Mouse (Mus musculus): ENCODE measurements around the gene Gm10188. TPM values are rescaled to one million over a fixed set of nuclear protein-coding genes. Genes with fewer than 3 reads are reported as not detected.

Gene Gm10188
- total and polyA plus RNA-seq, 3 experiments: not detected

GRCm38 (mm10) chr1:132265936-132266335, 36.4 kb upstream of the Gm10188 start:
- H3K79me2 ChIP-seq (replicated peaks; ENCODE audit: control insufficient read depth, extremely low read depth, insufficient read depth, poor library complexity, severe bottlenecking): no peaks in the 10 kb centered on the region
- dilution Hi-C loops (cut with MboI; ENCODE audit: extremely low pct_ligation_motif_present, extremely low pct_unique_long_range_greater_than_20kb, low sequenced_read_pairs): no loop called here
- H3K4me2 ChIP-seq (ENCODE audit: insufficient read depth, low read depth, poor library complexity, severe bottlenecking): no peak overlapping the region
- H3K4me1 ChIP-seq (ENCODE audit: control insufficient read depth in 1 of 2, insufficient read depth in 2 of 2): peaks cover 24 to 72% of the 10 kb centered on the region in 2 experiments
- in situ Hi-C loops (cut with MboI; ENCODE audit: low pct_ligation_motif_present, low pct_unique_long_range_greater_than_20kb, low sequenced_read_pairs): no loop called here
- H3K9ac ChIP-seq (ENCODE audit: insufficient read depth, low read depth): no peak overlapping the region
- no peaks in the 10 kb centered on the region for H3K9me3 ChIP-seq (replicated peaks; ENCODE audit: low read length)
- no peaks in the 10 kb centered on the region for H3K36me3 ChIP-seq (replicated peaks in 1 of 2; ENCODE audit: control insufficient read depth in 1 of 2, insufficient read depth in 1 of 2, low read length in 1 of 2)
- no peak for DNase-seq (ENCODE audit: extremely low read depth)
- TF ChIP-seq ZC3H11A (IDR thresholded peaks at IDR 0.05; ENCODE audit: low read depth, low read length) (no peak), JUND (conservative IDR thresholded peaks at IDR 0.05; ENCODE audit: low read depth, low read length) (no peak)
- H3K4me3 ChIP-seq (replicated peaks in 1 of 3; ENCODE audit: low read depth in 2 of 3, low read length in 2 of 3, poor library complexity in 1 of 3): no peak overlapping the region
- no peak overlapping the region for H3K27ac ChIP-seq (ENCODE audit: insufficient read depth, low read depth)
- H3K27me3 ChIP-seq (replicated peaks): no peaks in the 10 kb centered on the region

DNA sequence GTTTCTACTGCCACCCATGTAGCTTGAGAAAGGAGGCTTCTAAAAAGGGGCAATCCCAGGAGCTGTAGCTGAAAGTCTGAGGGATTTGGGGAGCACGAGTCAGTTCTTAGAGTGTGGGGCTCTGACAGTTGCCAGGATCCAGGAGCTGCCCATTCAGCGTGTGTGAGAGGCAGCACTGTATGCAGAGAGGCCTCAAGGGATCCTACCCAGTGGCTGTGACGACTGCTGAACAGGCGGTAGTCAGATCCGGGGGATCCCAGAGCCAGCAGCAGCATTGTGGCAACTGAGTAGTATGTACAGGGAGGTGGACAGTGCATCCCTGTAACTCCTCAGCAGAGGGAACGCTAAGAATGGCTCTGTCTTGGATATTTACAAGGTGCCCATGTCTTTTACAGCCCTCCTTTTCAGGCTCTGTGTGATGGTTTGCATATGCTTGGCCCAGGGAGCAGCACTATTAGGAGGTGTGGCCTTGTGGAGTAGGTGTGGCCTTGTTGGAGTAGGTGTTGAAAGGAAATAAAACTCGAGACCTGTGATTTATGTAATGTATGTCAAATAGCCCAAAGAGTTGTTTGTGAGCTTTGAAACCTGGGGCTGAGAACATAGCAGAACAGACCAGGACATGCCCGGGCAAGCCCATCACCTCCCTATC, 35.8 kb upstream of the Gm10188 start:
- Histone ChIP-seq H3K27ac (ENCODE audit: insufficient read depth, low read depth) (0 out of 2 replicates have a peak overlapping the region, but pooled peaks have one; percentile 13), H3K9ac (ENCODE audit: insufficient read depth, low read depth) (no peak overlapping the region)
- dilution Hi-C loops (cut with MboI; ENCODE audit: extremely low pct_ligation_motif_present, extremely low pct_unique_long_range_greater_than_20kb, low sequenced_read_pairs): no loop called here

GRCm38 (mm10) chr1:132264577-132264976, 35.0 kb upstream of the Gm10188 start:
- Histone ChIP-seq H3K9ac (ENCODE audit: insufficient read depth, low read depth) (no peak overlapping the region), H3K4me2 (ENCODE audit: insufficient read depth, low read depth, poor library complexity, severe bottlenecking) (no peak overlapping the region), H3K27me3 (replicated peaks) (no peaks in the 10 kb centered on the region), H3K27ac (ENCODE audit: insufficient read depth, low read depth) (no peak overlapping the region), H3K9me3 (replicated peaks; ENCODE audit: low read length) (no peaks in the 10 kb centered on the region), H3K79me2 (replicated peaks; ENCODE audit: control insufficient read depth, extremely low read depth, insufficient read depth, poor library complexity, severe bottlenecking) (no peaks in the 10 kb centered on the region), H3K4me3 (replicated peaks in 1 of 3; ENCODE audit: low read depth in 2 of 3, low read length in 2 of 3, poor library complexity in 1 of 3) (no peak overlapping the region), H3K36me3 (replicated peaks in 1 of 2; ENCODE audit: control insufficient read depth in 1 of 2, insufficient read depth in 1 of 2, low read length in 1 of 2) (no peaks in the 10 kb centered on the region), H3K4me1 (ENCODE audit: control insufficient read depth in 1 of 2, insufficient read depth in 2 of 2) (peaks cover 24 to 70% of the 10 kb centered on the region in 2 experiments)
- dilution Hi-C loops (cut with MboI; ENCODE audit: extremely low pct_ligation_motif_present, extremely low pct_unique_long_range_greater_than_20kb, low sequenced_read_pairs): no loop called here
- TF ChIP-seq EP300 (IDR thresholded peaks at IDR 0.05; ENCODE audit: low read length) (0 out of 2 replicates have a peak, but pooled peaks have one; percentile 32), E2F4 (IDR thresholded peaks at IDR 0.05; ENCODE audit: insufficient replicate concordance, low read depth, low read length) (no peak), ETS1 (conservative IDR thresholded peaks at IDR 0.05; ENCODE audit: low read depth, low read length) (peak; percentile 80), JUND (conservative IDR thresholded peaks at IDR 0.05; ENCODE audit: low read depth, low read length) (peak; percentile 81), JUN (IDR thresholded peaks at IDR 0.05; ENCODE audit: insufficient read depth, low read depth, low read length) (peak; percentile 89), MAZ (IDR thresholded peaks at IDR 0.05; ENCODE audit: low read depth, low read length) (no peak), MAFK (IDR thresholded peaks at IDR 0.05; ENCODE audit: insufficient replicate concordance, low read length) (peak; percentile 89)
- DNase-seq (ENCODE audit: extremely low read depth): peak; percentile 39
- in situ Hi-C loops (cut with MboI; ENCODE audit: low pct_ligation_motif_present, low pct_unique_long_range_greater_than_20kb, low sequenced_read_pairs): no loop called here

More for the DNA sequence above, 35.8 kb upstream of the Gm10188 start:
- Histone ChIP-seq H3K4me2 (ENCODE audit: insufficient read depth, low read depth, poor library complexity, severe bottlenecking) (no peak overlapping the region), H3K4me3 (replicated peaks in 1 of 3; ENCODE audit: low read depth in 2 of 3, low read length in 2 of 3, poor library complexity in 1 of 3) (no peak overlapping the region), H3K9me3 (replicated peaks; ENCODE audit: low read length) (no peaks in the 10 kb centered on the region), H3K27me3 (replicated peaks) (no peaks in the 10 kb centered on the region), H3K79me2 (replicated peaks; ENCODE audit: control insufficient read depth, extremely low read depth, insufficient read depth, poor library complexity, severe bottlenecking) (no peaks in the 10 kb centered on the region), H3K36me3 (replicated peaks in 1 of 2; ENCODE audit: control insufficient read depth in 1 of 2, insufficient read depth in 1 of 2, low read length in 1 of 2) (no peaks in the 10 kb centered on the region), H3K4me1 (ENCODE audit: control insufficient read depth in 1 of 2, insufficient read depth in 2 of 2) (peaks cover 24 to 72% of the 10 kb centered on the region in 2 experiments)
- TF ChIP-seq MEF2A (IDR thresholded peaks at IDR 0.05; ENCODE audit: borderline replicate concordance, low read depth, low read length) (no peak), MXI1 (IDR thresholded peaks at IDR 0.05; ENCODE audit: low read depth, low read length) (no peak), NELFE (IDR thresholded peaks at IDR 0.05; ENCODE audit: low read depth, low read length) (no peak), NRF1 (IDR thresholded peaks at IDR 0.05; ENCODE audit: low read depth, low read length) (no peak), MAX (IDR thresholded peaks at IDR 0.05; ENCODE audit: low read length) (no peak), USF2 (conservative IDR thresholded peaks at IDR 0.05; ENCODE audit: low read depth, low read length) (no peak), ZC3H11A (IDR thresholded peaks at IDR 0.05; ENCODE audit: low read depth, low read length) (no peak), POLR2AphosphoS2 (IDR thresholded peaks at IDR 0.05; ENCODE audit: low read depth, low read length) (no peak), ETS1 (conservative IDR thresholded peaks at IDR 0.05; ENCODE audit: low read depth, low read length) (no peak), TCF12 (IDR thresholded peaks at IDR 0.05; ENCODE audit: low read depth, low read length) (no peak), JUND (conservative IDR thresholded peaks at IDR 0.05; ENCODE audit: low read depth, low read length) (no peak), IRF4 (IDR thresholded peaks at IDR 0.05; ENCODE audit: low read depth, low read length) (no peak), POLR2A (IDR thresholded peaks at IDR 0.05; ENCODE audit: low read depth, low read length) (no peak), ELF1 (IDR thresholded peaks at IDR 0.05; ENCODE audit: low read depth, low read length) (no peak), TBP (conservative IDR thresholded peaks at IDR 0.05; ENCODE audit: low read depth, low read length) (no peak), GABPA (IDR thresholded peaks at IDR 0.05; ENCODE audit: insufficient replicate concordance, low read depth, low read length) (no peak), SIN3A (IDR thresholded peaks at IDR 0.05; ENCODE audit: low read length) (no peak), CHD1 (IDR thresholded peaks at IDR 0.05; ENCODE audit: low read depth, low read length) (no peak), BHLHE40 (IDR thresholded peaks at IDR 0.05; ENCODE audit: low read depth, low read length) (no peak)
- peak; percentile 58 for DNase-seq (ENCODE audit: extremely low read depth)
- in situ Hi-C loops (cut with MboI; ENCODE audit: low pct_ligation_motif_present, low pct_unique_long_range_greater_than_20kb, low sequenced_read_pairs): no loop called here
